Mouse (Mus musculus) erythroblast, embryonic 14.5 days (primary cell): ENCODE measurements around the gene D11Wsu47e.

Experiments used
- GATA1 ChIP-seq: IDR thresholded peaks from 2 replicates; pipeline ENCODE4 v1.6.1; 2012; ENCODE audit warnings: low read length, inconsistent platforms, mixed read lengths
- TAL1 ChIP-seq: IDR thresholded peaks from 3 replicates; pipeline ENCODE4 v1.6.1; 2012; ENCODE audit warnings: low read length, inconsistent platforms, mixed read lengths

- TF ChIP-seq GATA1 = no peak
- TF ChIP-seq TAL1 = 0 out of 3 replicates have a peak, but pooled peaks have one; percentile 28
Measured at GRCm38 (mm10) chr11:113736848-113737552, 52.8 kb downstream of the D11Wsu47e start.
